Mouse (Mus musculus) spleen, adult 12 weeks (tissue): ENCODE results near the gene Slc38a9.

Experiments used
- DNase-seq: peaks from one replicate; pipeline ENCODE4 v3.0.0; 2022; ENCODE audit warnings: low spot score

The Slc38a9 gene

GRCm38 (mm10) chr13:112660574-112661381 lies at the start of gene Slc38a9:
Gene Slc38a9 (plus strand): TSS chr13:112660751.
- peak; percentile 85 for DNase-seq

- DNase-seq = no peak
Observed at GRCm38 (mm10) chr13:112621592-112621991, 39.0 kb upstream of the Slc38a9 start.

GRCm38 (mm10) chr13:112623656-112624055 lies 36.9 kb upstream of the Slc38a9 start:
- no peak for DNase-seq

DNA sequence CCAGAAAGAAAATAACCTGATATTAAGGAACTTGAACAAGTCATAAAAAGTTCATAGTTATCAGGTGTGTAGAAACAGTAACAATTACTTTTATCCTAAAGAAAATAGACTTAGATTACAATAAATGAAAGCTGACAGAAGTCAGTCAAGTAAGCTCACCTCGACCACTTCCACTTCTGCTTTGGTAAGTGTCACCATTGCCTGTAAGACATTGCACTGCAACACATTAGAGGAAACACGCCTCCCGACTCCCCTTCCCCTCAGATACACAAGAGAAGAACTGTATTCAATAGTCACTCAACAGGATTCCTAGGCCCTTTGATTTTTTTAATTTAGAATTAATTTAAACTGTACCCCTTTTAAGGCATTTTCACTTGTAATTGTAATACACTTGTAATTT lies 35.9 kb upstream of the Slc38a9 start:
- DNase-seq = no peak

DNA sequence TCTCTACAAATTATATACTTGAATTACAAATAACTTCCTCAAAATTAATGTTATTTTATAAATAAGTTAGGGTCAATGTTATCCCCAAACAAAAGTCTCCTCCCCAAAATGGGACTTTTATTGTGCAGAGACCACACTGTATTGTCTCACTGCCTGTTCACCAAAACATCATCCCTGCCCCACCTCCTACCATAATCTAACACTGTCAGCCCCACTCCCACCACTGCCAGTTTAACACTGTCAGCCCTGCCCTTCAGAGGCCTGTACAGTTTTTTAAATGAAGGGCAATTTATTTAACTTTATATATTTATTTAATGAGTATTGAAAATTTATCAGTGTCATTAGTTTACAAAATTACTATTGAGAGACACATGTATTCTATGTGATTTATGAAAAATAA lies 35.0 kb upstream of the Slc38a9 start:
- DNase-seq = no peak

GRCm38 (mm10) chr13:112635174-112635837 lies 25.2 kb upstream of the Slc38a9 start:
- DNase-seq = no peak

GRCm38 (mm10) chr13:112636498-112636897 lies 24.1 kb upstream of the Slc38a9 start:
- no peak for DNase-seq

GRCm38 (mm10) chr13:112639111-112639510 lies 21.4 kb upstream of the Slc38a9 start:
- peak; percentile 41 for DNase-seq

DNA sequence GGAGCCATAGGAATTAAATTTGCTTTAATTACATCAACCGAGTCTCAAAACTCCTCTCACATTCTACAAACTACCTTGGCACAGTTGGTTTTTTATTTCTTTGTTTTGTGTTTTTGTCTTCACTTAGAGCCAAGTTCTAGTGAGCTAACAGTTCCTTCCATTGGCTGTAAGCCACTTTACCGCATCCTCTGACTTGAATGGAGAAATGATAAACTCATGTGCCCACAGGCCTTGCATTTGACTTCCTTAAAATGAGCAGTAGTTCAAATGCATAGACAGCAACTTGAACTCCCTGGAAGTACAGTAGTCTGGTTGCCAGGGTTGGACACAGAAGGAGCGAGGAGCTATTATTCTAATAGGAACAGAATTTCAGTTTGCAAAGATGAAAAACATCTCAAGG lies 17.7 kb upstream of the Slc38a9 start:
- no peak for DNase-seq

DNA sequence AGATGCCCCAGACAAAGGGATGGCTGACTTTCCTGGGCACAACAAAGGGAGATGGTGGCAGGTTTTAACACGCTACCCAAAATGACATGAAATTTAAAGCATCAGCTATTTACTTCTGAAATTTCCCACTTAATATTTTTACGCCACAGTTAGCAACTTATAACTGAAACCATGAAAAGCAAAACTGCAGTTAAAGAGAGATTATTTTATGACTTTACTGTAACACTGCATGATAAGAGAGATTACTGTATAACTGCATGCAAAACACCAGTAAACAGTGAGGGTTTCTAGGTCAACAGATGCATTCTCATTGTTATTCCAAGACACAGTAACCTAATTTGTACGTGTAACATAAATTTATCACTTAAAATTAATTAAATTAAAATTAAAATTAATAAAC lies 15.6 kb upstream of the Slc38a9 start:
- no peak for DNase-seq

GRCm38 (mm10) chr13:112645529-112646186 lies 14.9 kb upstream of the Slc38a9 start:
- no peak for DNase-seq

DNA sequence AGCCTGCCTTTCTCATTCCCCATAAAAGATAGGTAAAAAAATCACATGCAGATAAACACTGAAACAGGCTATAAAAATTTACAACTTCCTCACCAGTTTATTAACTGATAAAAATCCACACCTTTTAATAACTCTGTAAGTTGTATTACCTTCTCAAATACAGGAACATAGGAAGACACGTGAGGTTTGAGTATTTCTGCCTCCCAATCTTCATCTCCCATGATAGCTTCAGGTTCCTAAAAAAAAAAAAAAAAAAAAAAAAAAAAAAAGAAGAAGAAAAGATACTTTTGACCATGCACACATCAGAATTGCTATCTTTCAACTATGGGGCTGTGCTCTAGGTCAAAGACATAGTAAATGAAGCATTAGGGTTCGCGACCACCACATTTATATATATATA lies 9.4 kb upstream of the Slc38a9 start:
- DNase-seq = no peak

GRCm38 (mm10) chr13:112652205-112652604 lies 8.3 kb upstream of the Slc38a9 start, which contains the start of gene Ddx4:
Gene Ddx4 (minus strand): TSS chr13:112652475.
- no peak for DNase-seq

DNA sequence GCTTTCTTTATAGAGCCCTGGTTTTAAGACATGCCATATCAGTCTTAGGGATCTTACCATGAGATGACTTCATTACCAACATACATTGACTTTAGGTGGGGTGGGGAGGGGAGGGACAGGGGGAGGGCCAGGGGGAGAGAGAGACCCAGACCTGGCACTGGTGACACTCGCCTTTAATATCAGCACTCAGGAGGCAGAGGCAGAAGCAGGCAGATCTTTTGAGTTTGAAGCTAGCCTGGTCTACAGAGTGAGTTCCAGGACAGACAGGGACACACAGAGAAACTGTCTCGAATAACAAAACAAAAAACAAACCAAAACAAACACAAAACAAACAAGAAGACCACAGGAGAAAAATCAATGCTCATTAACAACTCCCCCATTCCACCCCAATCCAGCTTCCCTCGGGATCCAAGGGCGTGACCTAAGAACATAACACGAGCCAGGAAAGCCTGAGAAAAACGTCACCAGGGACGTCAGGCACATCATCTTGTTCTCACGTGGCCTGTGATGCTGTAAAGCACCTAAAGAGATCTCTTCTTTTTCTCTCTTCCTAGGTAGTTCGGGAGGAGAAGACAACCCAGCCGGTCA lies 471 bp upstream of the Slc38a9 start:
- DNase-seq = no peak

DNA sequence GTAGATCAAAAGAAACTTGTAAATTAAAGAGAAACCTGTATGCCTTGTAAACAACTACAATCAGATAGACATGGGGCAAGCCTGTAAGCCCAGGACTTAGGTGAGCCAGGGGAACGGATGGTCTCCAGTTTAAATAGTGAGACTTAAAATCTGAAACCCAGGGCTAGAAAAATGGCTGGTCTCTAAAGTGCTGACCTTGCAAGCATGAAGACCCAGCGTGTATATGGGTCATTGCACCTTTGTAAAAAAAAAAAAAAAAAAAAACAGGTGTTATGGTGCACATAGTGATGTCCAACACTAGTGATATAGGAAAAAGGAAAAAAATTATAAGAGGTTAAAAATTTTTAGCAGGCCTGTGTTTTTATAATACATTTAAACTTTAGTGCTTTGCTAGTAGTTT lies 1.1 kb downstream of the Slc38a9 start:
- DNase-seq = no peak

DNA sequence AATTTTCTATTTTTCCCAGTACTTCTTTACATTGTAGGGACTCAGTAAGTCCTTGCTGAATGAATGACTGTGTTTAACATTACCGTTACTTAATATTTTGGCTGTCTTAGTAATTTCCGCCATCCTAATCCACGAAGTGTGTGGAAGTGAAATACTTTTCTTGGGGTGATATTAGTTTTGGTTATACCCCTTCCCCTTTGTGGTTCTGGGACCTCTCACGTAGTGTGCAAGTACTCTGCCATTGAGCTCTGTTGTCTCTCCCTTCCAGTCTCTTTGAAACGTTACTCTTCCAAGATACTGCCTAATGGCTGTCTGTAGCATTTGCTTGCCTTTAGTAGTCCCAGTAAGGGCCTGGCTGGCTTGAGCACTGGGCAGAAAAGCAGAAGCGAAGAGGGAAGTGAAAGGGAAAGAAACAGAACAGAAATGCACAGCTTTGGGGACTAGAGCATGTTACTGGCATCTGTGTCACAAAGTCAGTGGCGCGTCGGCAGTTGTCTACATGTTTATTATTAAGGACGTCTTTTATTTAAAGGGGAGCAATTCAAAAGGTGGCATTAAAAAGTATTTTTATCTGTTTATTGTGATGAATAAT lies 6.0 kb downstream of the Slc38a9 start:
- no peak for DNase-seq

- no peak for DNase-seq
Observed at GRCm38 (mm10) chr13:112667215-112667614, 6.7 kb downstream of the Slc38a9 start.

GRCm38 (mm10) chr13:112671708-112672107 lies 11.2 kb downstream of the Slc38a9 start:
- no peak for DNase-seq

GRCm38 (mm10) chr13:112672797-112673196 lies 12.2 kb downstream of the Slc38a9 start:
- no peak for DNase-seq

DNA sequence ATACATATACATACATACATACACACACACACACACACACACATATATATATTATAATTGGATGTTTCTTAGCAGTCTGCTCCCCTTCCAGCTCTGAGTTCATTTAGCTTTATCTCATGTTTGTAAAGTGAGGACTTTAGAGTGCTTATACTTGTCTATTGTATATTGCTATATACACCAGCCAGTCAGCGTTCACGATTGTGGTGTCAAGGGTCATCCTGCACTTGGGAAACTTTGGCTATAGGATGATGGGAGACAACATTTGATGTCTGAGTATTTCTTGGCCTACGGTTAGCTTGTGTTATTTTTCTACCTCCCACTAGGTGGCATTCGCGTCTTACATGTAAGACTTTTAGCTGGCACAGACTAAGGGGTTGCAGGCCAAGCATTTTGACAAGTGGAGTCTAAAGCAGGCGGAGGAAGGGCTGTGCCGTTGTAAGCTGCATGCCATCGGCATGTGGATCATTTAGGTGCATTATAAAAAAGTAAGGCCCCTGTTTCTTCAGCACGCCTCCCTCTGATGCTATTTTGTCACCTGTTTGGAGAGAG lies 13.4 kb downstream of the Slc38a9 start:
- DNase-seq = peak; percentile 21

DNA sequence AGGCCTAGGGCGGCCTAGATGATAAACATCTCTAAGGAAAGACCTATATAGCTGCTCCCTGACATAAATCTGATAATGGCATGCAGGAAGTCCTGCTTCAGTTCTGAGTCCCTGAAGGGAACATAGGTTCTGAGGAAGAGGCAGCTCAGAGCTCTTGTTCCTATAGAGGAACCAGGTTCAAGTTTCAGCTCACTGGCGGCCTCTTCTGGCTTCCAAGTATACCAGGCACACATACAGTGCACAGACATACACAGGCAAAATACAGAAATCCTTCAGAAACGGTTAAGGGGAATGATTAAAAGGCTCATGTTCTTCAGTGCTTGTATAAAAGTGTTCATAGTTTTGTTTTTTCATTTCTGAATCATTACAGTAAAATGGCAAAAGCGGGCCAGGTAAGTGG lies 17.6 kb downstream of the Slc38a9 start:
- peak; percentile 18 for DNase-seq

DNA sequence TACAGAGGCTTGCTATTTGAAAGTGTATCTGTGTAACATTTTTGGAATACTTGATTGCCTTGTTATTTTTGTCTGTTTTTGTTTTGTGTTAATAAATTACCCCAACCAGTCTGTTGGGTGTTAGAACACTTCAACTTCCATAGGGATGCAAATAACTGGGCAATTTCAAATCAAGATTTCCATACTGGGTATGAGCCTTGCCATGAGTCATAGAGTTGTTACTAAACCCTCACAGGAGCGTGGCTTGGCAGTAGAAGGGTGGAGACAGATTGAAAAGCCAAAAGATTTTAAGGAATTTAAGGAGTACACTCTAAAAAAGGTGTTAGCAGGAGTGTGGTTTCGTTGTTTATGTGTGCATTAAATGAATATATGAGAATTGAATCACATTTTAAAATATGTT lies 22.8 kb downstream of the Slc38a9 start:
- no peak for DNase-seq
